In the genomic region with DNA sequence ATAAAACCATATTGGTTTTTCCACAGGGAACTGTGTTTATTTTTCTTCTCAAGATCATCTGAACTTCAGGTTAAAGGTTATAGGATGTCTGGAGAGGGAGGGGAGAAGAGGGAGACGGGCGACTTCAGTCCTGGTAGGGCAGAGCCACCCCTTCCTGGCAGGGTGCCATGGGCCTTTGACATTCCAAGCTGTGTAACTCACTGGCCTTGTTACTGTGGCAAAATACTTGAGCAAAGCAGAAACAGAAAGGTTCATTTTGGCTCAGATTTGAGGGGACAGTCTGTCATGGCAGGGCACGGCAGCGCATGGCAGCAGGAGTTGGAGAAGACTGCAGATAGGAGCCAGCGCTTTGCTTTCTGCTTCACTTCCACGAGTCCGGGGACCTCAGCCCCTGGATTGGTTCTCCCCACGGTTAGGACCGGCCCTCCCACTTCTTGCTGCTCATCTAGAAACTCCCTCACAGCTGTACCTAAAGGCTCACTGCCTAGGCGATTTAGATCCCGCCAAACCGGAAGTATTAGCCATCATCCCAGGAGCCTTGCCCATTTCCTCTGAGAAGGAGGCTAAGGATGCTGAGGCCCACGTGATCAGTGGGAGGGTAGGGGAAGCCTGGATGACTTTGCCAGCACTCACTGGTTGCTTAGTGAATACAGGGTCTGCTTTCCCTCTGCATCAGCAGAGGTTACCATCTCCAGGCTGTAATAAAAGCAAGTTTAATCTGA, we compare ENCODE assay signal across 8 mouse cellular contexts.
DNase-seq lines count a peak whose midpoint lies in the region; ATAC-seq and TF ChIP-seq lines count a peak whose summit lies in the region.

No protein-coding gene starts in this region.

- no peak overlapping the region for H3K4me3 ChIP-seq in lung, postnatal 0 days (ENCODE audit: low read depth, low read length)
- H3K4me3 ChIP-seq in neural tube, embryonic 15.5 days (replicated peaks): no peak overlapping the region

- no peaks in the 10 kb centered on the region for H3K9me3 ChIP-seq in lung, postnatal 0 days (ENCODE audit: low read length)
- no peaks in the 10 kb centered on the region for H3K9me3 ChIP-seq in neural tube, embryonic 15.5 days (replicated peaks)

- TF ChIP-seq CTCF in lung, postnatal 0 days (IDR thresholded peaks at IDR 0.05): no peak

- 25% methylated on average over 13 of the region's 13 CpGs for WGBS in lung, postnatal 0 days
- WGBS in neural tube, embryonic 15.5 days: 46% methylated on average over 13 of the region's 13 CpGs

- ATAC-seq in cerebellum, adult (ENCODE audit: insufficient number of reproducible peaks, low FRiP score, low TSS enrichment): no peak
- peak; percentile 49 for ATAC-seq in lung, postnatal 0 days
- no peak for ATAC-seq in neural tube, embryonic 15.5 days (ENCODE audit: low FRiP score)

- H3K27me3 ChIP-seq in lung, postnatal 0 days (replicated peaks; ENCODE audit: insufficient read depth, low read length): no peaks in the 10 kb centered on the region
- H3K27me3 ChIP-seq in neural tube, embryonic 15.5 days (replicated peaks): no peaks in the 10 kb centered on the region; the same call in 1 of the 2 replicates

- no peaks in the 10 kb centered on the region for H3K4me1 ChIP-seq in lung, postnatal 0 days (ENCODE audit: insufficient read depth, low read depth, low read length)
- H3K4me1 ChIP-seq in neural tube, embryonic 15.5 days: peaks cover 11% of the 10 kb centered on the region; the same call in 1 of the 2 replicates

- H3K9ac ChIP-seq in lung, postnatal 0 days (replicated peaks; ENCODE audit: low read depth): no peak overlapping the region
- H3K9ac ChIP-seq in neural tube, embryonic 15.5 days (replicated peaks): no peak overlapping the region

- no peak overlapping the region for H3K4me2 ChIP-seq in lung, postnatal 0 days (replicated peaks; ENCODE audit: low read depth, low read length)
- H3K4me2 ChIP-seq in neural tube, embryonic 15.5 days: peak overlapping the region; percentile 11; the same call in 1 of the 2 replicates

- no peak for TF ChIP-seq EP300 in lung, postnatal 0 days (IDR thresholded peaks at IDR 0.05)

- no peaks in the 10 kb centered on the region for H3K36me3 ChIP-seq in lung, postnatal 0 days (ENCODE audit: insufficient read depth, low read length)
- H3K36me3 ChIP-seq in neural tube, embryonic 15.5 days: no peaks in the 10 kb centered on the region

- H3K27ac ChIP-seq in lung, postnatal 0 days (ENCODE audit: low read length): no peak overlapping the region
- H3K27ac ChIP-seq in neural tube, embryonic 15.5 days (replicated peaks): no peak overlapping the region; the same call in 1 of the 2 replicates

- peak; percentile 63 to 71 for DNase-seq in cerebellum, postnatal 10 days
- peak; percentile 28 for DNase-seq in lung, postnatal 0 days (ENCODE audit: low spot score)
- DNase-seq in lung, postnatal 36 days: no peak
- peak; percentile 29 to 60 for DNase-seq in heart, adult 18-20 months
- no peak for DNase-seq in right cerebral cortex, postnatal 36 days (ENCODE audit: low spot score in 2 of 2)
- no peak for DNase-seq in frontal cortex, postnatal 14 days (ENCODE audit: low spot score in 2 of 2)

Comparison
In these comparisons a context has a peak if more than half of its experiments do, and no peak if none do; other contexts are left out.
1. DNase-seq: peak in cerebellum, postnatal 10 days (2 of 2), lung, postnatal 0 days (single experiment) and heart, adult 18-20 months (2 of 2); none in lung, postnatal 36 days (single experiment), right cerebral cortex, postnatal 36 days (0 of 2) and frontal cortex, postnatal 14 days (0 of 2).